Mouse (Mus musculus) neural tube, embryonic 12.5 days (tissue): Measurements from ENCODE around the gene Slc25a47. TPM values are rescaled to one million over a fixed set of nuclear protein-coding genes. Genes with fewer than 3 reads are reported as not detected.

Experiments used
- ATAC-seq: fragments of 200-750 bp; cut with Nextera tagmentation; 2 replicates; pipeline ENCODE4 v1.8.0; 2017; ENCODE audit warnings: low read depth, mild to moderate bottlenecking, moderate TSS enrichment, moderate library complexity; ENCODE audit not compliant: low FRiP score
- H3K27ac ChIP-seq: fragments of 300-500 bp; sonication (generic); 2 replicates; pipeline ENCODE4 v1.5.1; 2016
- H3K27me3 ChIP-seq: fragments of 300-500 bp; sonication (generic); replicated peaks from 2 replicates; pipeline ENCODE4 v1.6.1; 2016; ENCODE audit warnings: mild to moderate bottlenecking
- H3K36me3 ChIP-seq: fragments of 300-500 bp; sonication (generic); 2 replicates; pipeline ENCODE4 v1.6.1; 2016; ENCODE audit warnings: mild to moderate bottlenecking
- H3K4me1 ChIP-seq: fragments of 300-500 bp; sonication (generic); 2 replicates; pipeline ENCODE4 v1.6.1; 2016
- H3K4me2 ChIP-seq: fragments of 300-500 bp; sonication (generic); replicated peaks from 2 replicates; pipeline ENCODE4 v1.6.1; 2016; ENCODE audit warnings: mild to moderate bottlenecking
- H3K4me3 ChIP-seq: fragments of 300-500 bp; sonication (generic); 2 replicates; pipeline ENCODE4 v1.5.1; 2016
- H3K9ac ChIP-seq: fragments of 300-500 bp; sonication (generic); 2 replicates; pipeline ENCODE4 v1.6.1; 2016; ENCODE audit warnings: mild to moderate bottlenecking
- H3K9me3 ChIP-seq: fragments of 300-500 bp; sonication (generic); 2 replicates; pipeline ENCODE4 v1.6.1; 2016; ENCODE audit warnings: mild to moderate bottlenecking
- WGBS: fragments of 180-500 bp; shearing (Covaris S2); methylation state at CpG from one replicate; pipeline ENCODE4 v1.1.7; 2016; 5-methylcytosine and 5-hydroxymethylcytosine counted together
- polyA plus RNA-seq: library from polyadenylated mRNA; unstranded; fragments of >200 nt; fragmentation: Nextera tagmentation; extraction: Ambion mirVana; gene quantifications from 2 replicates; pipeline ENCODE4 v1.2.1, GENCODE M21; 2016

Gene Slc25a47
- polyA plus RNA-seq, 1 experiment from 2014 or later: 12.2 TPM

DNA sequence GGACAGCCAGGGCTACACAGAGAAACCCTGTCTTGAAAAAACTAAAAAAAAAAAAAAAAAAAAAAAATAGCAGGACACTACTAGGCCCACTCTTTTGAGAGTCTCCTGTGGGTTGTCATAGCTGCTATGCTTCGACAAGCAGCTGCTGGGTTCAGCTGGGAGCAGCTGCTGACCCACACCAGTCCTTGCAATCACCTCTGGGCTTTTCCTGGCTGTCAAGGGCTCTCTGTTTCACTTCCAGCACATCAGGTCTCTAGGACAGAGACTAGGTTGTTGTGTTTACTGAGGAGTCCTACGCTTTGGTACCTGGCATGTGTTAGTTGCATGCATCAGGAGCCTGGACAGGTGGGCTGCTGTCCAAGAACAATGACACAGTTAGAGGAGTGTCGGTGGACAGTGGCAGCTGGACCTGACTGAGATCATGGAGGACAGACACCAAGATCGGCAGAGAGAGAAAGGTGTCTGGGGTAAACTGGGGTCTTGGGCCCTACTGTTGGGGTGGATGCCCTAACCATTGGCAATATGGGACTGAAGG is 13.7 kb downstream of the Slc25a47 start:
- H3K36me3 ChIP-seq: peaks cover 14% of the 10 kb centered on the region
- no peak for ATAC-seq
- peaks cover 4% of the 10 kb centered on the region; the same call in 1 of the 2 replicates for H3K4me1 ChIP-seq
- H3K4me2 ChIP-seq: no peak overlapping the region
- no peaks in the 10 kb centered on the region for H3K27me3 ChIP-seq
- no peak overlapping the region for H3K27ac ChIP-seq
- H3K9me3 ChIP-seq: no peaks in the 10 kb centered on the region
- no peak overlapping the region for H3K4me3 ChIP-seq
- WGBS: 90% methylated on average over 4 of the region's 4 CpGs
- no peak overlapping the region for H3K9ac ChIP-seq

GRCm38 (mm10) chr12:108850129-108850528 is 14.3 kb downstream of the Slc25a47 start:
- no peak overlapping the region for H3K4me2 ChIP-seq
- H3K4me1 ChIP-seq: peaks cover 4% of the 10 kb centered on the region; the same call in 1 of the 2 replicates
- H3K4me3 ChIP-seq: no peak overlapping the region
- H3K9ac ChIP-seq: no peak overlapping the region
- H3K27ac ChIP-seq: no peak overlapping the region
- ATAC-seq: no peak
- peaks cover 8% of the 10 kb centered on the region for H3K36me3 ChIP-seq
- no peaks in the 10 kb centered on the region for H3K27me3 ChIP-seq
- WGBS: 66% methylated on average over 8 of the region's 8 CpGs
- no peaks in the 10 kb centered on the region for H3K9me3 ChIP-seq

GRCm38 (mm10) chr12:108850886-108851285 is 15.0 kb downstream of the Slc25a47 start:
- H3K27me3 ChIP-seq: no peaks in the 10 kb centered on the region
- 0 out of 2 replicates have a peak, but pooled peaks cover 5% of the 10 kb centered on the region for H3K36me3 ChIP-seq
- no peak overlapping the region for H3K4me3 ChIP-seq
- ATAC-seq: no peak
- H3K9me3 ChIP-seq: no peaks in the 10 kb centered on the region
- WGBS: 92% methylated on average over 8 of the region's 8 CpGs
- H3K4me1 ChIP-seq: peaks cover 4% of the 10 kb centered on the region; the same call in 1 of the 2 replicates
- H3K4me2 ChIP-seq: no peak overlapping the region
- no peak overlapping the region for H3K27ac ChIP-seq
- no peak overlapping the region for H3K9ac ChIP-seq

- 87% methylated on average over 8 of the region's 8 CpGs for WGBS
These were observed 17.0 kb downstream of the Slc25a47 start for GRCm38 (mm10) chr12:108852822-108853221.

DNA sequence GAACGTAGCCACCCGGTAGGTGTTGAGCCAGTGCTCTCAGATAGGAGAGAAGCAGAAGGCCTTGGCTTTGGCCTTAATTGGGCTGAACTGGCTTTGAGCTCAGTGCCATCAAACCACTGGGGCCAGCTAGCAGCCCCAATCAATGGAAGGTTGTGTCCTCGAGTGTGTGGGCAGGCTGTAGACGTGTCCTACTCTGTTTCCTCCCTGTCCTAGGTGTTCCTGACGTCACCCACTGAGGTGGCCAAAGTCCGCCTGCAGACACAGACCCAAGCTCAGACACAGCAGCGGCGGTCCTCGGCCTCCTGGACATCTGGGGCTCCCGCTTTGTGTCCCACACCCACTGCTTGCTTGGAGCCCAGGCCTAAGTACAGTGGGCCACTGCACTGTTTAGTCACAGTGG is 19.2 kb downstream of the Slc25a47 start:
- Histone ChIP-seq H3K4me3 (no peak overlapping the region), H3K27me3 (no peaks in the 10 kb centered on the region), H3K9me3 (no peaks in the 10 kb centered on the region), H3K4me1 (peaks cover 4% of the 10 kb centered on the region; the same call in 1 of the 2 replicates), H3K9ac (no peak overlapping the region), H3K36me3 (peaks cover 7% of the 10 kb centered on the region), H3K4me2 (no peak overlapping the region), H3K27ac (no peak overlapping the region)
- WGBS: 92% methylated on average over 10 of the region's 10 CpGs
- no peak for ATAC-seq

More at GRCm38 (mm10) chr12:108852822-108853221, 17.0 kb downstream of the Slc25a47 start:
- Histone ChIP-seq H3K4me2 (no peak overlapping the region), H3K9me3 (no peaks in the 10 kb centered on the region), H3K27ac (no peak overlapping the region), H3K4me1 (peaks cover 4% of the 10 kb centered on the region; the same call in 1 of the 2 replicates), H3K27me3 (no peaks in the 10 kb centered on the region), H3K9ac (no peak overlapping the region), H3K4me3 (no peak overlapping the region), H3K36me3 (0 out of 2 replicates have a peak, but pooled peaks cover 3% of the 10 kb centered on the region)
- no peak for ATAC-seq

- no peak overlapping the region for H3K9ac ChIP-seq
These were observed 20.3 kb downstream of the Slc25a47 start for GRCm38 (mm10) chr12:108856186-108856585.

DNA sequence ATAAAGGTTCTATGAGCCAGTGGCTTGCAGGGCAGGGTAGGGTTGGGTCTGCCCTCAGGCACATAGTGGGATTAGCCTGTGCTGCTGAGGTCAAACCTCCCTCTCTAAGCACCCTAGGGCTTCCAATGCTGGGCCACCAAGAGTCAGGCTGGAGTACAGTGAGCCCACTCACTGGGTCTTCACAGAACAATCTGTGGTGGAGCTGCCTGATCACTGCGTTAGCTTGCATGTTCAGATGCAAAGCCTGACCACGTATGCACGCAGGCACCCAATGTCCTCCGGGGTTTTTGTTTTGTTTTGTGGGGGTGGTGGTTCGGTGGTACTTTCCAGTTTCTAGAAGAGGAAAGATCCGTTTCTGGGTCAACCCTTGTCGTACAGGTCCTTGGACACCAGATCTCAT is 21.3 kb downstream of the Slc25a47 start:
- Histone ChIP-seq H3K9ac (no peak overlapping the region), H3K27me3 (no peaks in the 10 kb centered on the region), H3K36me3 (peaks cover 27% of the 10 kb centered on the region), H3K4me1 (no peaks in the 10 kb centered on the region), H3K4me2 (no peak overlapping the region), H3K27ac (no peak overlapping the region), H3K9me3 (no peaks in the 10 kb centered on the region), H3K4me3 (no peak overlapping the region)
- ATAC-seq: no peak
- 93% methylated on average over 7 of the region's 7 CpGs for WGBS

More at GRCm38 (mm10) chr12:108856186-108856585, 20.3 kb downstream of the Slc25a47 start:
- no peak for ATAC-seq
- no peak overlapping the region for H3K4me3 ChIP-seq
- H3K36me3 ChIP-seq: peaks cover 18% of the 10 kb centered on the region
- H3K4me1 ChIP-seq: no peaks in the 10 kb centered on the region
- H3K4me2 ChIP-seq: no peak overlapping the region
- no peak overlapping the region for H3K27ac ChIP-seq
- H3K27me3 ChIP-seq: no peaks in the 10 kb centered on the region
- H3K9me3 ChIP-seq: no peaks in the 10 kb centered on the region
- WGBS: 84% methylated on average over 8 of the region's 8 CpGs

DNA sequence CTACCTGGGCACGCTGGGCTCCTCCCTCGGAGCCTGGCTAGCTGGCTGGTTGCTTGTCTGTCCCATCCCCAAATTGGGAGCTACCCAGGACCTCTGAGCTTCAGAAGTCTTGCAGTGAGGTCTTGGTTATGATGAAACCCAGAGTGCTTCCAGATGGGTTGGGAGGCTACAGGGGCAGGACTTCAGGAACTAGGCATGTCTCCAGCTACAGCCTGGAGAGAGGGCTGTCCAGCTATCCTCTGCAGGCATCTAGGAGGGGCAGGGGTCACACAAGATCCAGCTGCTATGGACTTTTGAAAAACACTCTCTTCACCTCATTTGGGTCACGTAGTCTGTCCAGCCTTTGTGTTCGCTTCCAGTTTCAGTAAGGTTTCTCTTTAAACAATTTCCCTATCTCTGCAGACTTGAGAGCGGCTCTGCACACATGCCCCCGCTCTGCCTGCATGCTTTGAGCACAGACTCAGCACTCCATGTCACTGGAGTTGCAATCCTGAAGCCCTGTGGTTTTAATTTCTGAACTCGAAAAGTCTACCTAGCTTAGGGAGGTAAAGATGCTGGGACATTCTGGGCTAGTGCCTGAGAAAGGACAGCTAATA is 21.8 kb downstream of the Slc25a47 start:
- Histone ChIP-seq H3K4me1 (no peaks in the 10 kb centered on the region), H3K4me3 (no peak overlapping the region), H3K9ac (no peak overlapping the region), H3K9me3 (no peaks in the 10 kb centered on the region), H3K36me3 (peaks cover 33% of the 10 kb centered on the region), H3K4me2 (no peak overlapping the region), H3K27me3 (no peaks in the 10 kb centered on the region), H3K27ac (no peak overlapping the region)
- no peak for ATAC-seq
- WGBS: 85% methylated on average over 7 of the region's 7 CpGs

GRCm38 (mm10) chr12:108858486-108858885 is 22.6 kb downstream of the Slc25a47 start:
- H3K4me1 ChIP-seq: no peaks in the 10 kb centered on the region
- no peak overlapping the region for H3K4me3 ChIP-seq
- no peaks in the 10 kb centered on the region for H3K9me3 ChIP-seq
- H3K27ac ChIP-seq: no peak overlapping the region
- H3K27me3 ChIP-seq: no peaks in the 10 kb centered on the region
- 87% methylated on average over 5 of the region's 5 CpGs for WGBS
- H3K36me3 ChIP-seq: peaks cover 41% of the 10 kb centered on the region
- no peak for ATAC-seq
- H3K4me2 ChIP-seq: no peak overlapping the region
- H3K9ac ChIP-seq: no peak overlapping the region

DNA sequence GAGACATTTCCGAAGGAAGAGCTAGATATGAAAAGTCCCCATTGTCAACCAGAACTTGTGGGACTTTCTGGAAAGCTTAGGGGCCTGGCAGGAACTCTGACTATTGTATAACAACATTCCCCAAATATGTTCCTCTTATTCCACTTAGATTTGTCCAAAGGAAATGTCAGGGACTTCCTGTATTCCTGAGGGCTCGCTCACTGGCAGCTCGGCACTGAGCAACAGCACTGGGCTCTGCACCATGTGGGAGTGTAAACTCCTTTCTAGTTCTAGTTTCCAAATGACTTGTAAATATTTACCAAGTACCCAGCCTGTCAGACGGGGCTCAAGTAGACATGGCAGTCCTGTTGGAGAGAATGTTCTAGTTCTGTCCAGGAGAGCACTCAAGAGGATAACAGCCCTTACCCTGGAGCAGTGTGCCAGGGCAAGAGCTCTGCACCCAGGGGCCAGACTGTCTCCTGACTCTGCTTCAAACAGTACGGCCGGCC is 29.2 kb downstream of the Slc25a47 start:
- Histone ChIP-seq H3K9me3 (no peaks in the 10 kb centered on the region), H3K27ac (no peak overlapping the region), H3K27me3 (no peaks in the 10 kb centered on the region), H3K36me3 (peaks cover 100% of the 10 kb centered on the region), H3K9ac (no peak overlapping the region), H3K4me3 (no peak overlapping the region), H3K4me1 (no peaks in the 10 kb centered on the region), H3K4me2 (no peak overlapping the region)
- ATAC-seq: no peak
- 92% methylated on average over 6 of the region's 6 CpGs for WGBS

- H3K4me3 ChIP-seq: no peak overlapping the region
- 93% methylated on average over 2 of the region's 2 CpGs for WGBS
- H3K4me2 ChIP-seq: no peak overlapping the region
- ATAC-seq: no peak
- peaks cover 92% of the 10 kb centered on the region for H3K36me3 ChIP-seq
- H3K27ac ChIP-seq: no peak overlapping the region
- no peak overlapping the region for H3K9ac ChIP-seq
- H3K9me3 ChIP-seq: no peaks in the 10 kb centered on the region
- no peaks in the 10 kb centered on the region for H3K4me1 ChIP-seq
- H3K27me3 ChIP-seq: no peaks in the 10 kb centered on the region
These were observed 33.7 kb downstream of the Slc25a47 start for GRCm38 (mm10) chr12:108869575-108869974.

GRCm38 (mm10) chr12:108873122-108873521 is 37.3 kb downstream of the Slc25a47 start:
- Histone ChIP-seq H3K4me3 (no peak overlapping the region), H3K36me3 (peaks cover 72% of the 10 kb centered on the region), H3K9ac (no peak overlapping the region), H3K4me2 (no peak overlapping the region), H3K27me3 (no peaks in the 10 kb centered on the region), H3K9me3 (no peaks in the 10 kb centered on the region), H3K4me1 (no peaks in the 10 kb centered on the region), H3K27ac (no peak overlapping the region)
- 85% methylated on average over 5 of the region's 5 CpGs for WGBS
- no peak for ATAC-seq

DNA sequence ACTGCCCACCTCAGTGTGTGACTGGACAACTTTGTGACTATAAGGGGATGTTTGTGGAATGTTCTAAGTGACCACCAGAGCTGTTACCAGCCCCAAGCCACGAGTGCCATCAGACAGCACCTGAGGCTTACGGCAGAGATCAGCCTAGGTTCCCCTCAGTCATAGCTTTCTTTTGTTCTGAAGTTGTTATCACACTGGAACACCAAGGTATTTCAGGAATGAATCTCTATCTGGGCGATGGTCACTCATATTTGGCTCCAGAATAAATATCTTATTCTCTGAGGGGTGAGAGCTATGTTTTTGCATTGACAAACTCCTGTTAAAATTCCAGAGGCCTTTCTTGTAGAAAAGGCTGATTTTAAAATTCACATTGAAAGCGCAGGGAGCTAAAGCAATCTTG is 43.3 kb downstream of the Slc25a47 start:
- H3K27me3 ChIP-seq: no peaks in the 10 kb centered on the region
- no peaks in the 10 kb centered on the region for H3K9me3 ChIP-seq
- H3K36me3 ChIP-seq: peaks cover 61% of the 10 kb centered on the region
- ATAC-seq: no peak
- H3K4me1 ChIP-seq: no peaks in the 10 kb centered on the region
- H3K27ac ChIP-seq: no peak overlapping the region
- no peak overlapping the region for H3K4me3 ChIP-seq
- H3K4me2 ChIP-seq: no peak overlapping the region
- 93% methylated on average over 4 of the region's 4 CpGs for WGBS
- no peak overlapping the region for H3K9ac ChIP-seq
